Mouse (Mus musculus): ENCODE data around the gene Slc39a5.

Gene Slc39a5

DNA sequence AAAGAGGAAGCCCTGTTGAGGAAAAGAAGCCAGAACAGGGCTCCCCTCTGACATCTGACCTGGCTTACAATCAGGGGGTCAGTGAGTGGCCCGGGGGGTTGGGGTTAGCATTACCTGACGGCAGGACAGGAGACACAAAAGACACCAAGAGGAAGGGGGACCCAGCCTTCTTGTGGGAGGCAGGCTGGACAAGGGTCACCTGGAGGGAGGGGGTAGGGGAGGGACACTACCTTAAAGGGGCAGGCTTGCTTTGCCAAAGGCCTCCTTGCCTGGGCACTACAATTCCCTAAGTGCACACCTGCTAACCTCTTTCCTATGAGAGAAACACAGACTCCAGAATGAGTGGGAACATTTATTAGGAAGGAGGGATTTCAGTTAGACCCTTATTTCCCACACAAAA, at the start of gene Slc39a5:
TSS of gene Slc39a5 (minus strand) at position 174 of the 400 bp plus-strand sequence.
- DNase-seq: no peak

- DNase-seq: no peak
These were observed 44.4 kb upstream of the Slc39a5 start for GRCm38 (mm10) chr10:128445407-128445806.

DNA sequence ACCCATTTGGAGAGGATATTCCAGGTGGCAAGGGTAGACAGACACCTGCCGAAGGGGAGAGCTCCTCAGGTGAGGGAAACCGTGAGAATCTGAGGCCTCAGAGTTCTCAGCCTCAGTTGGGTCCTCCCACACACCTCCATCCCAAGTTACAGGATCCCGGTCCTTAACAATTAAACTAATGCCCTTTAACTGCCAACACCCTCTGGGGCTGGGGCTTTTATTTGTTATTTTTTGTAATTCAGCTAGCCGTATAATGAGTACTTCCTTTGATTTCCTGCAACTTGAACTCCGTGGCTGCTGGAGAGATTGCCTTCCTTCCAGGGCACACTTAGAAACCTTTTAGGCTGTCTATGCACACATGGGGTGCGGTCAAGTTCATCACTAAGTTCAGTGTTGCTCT, 43.3 kb upstream of the Slc39a5 start:
- DNase-seq: no peak

- no peak for DNase-seq
These were observed 41.7 kb upstream of the Slc39a5 start for GRCm38 (mm10) chr10:128442718-128443117.

DNA sequence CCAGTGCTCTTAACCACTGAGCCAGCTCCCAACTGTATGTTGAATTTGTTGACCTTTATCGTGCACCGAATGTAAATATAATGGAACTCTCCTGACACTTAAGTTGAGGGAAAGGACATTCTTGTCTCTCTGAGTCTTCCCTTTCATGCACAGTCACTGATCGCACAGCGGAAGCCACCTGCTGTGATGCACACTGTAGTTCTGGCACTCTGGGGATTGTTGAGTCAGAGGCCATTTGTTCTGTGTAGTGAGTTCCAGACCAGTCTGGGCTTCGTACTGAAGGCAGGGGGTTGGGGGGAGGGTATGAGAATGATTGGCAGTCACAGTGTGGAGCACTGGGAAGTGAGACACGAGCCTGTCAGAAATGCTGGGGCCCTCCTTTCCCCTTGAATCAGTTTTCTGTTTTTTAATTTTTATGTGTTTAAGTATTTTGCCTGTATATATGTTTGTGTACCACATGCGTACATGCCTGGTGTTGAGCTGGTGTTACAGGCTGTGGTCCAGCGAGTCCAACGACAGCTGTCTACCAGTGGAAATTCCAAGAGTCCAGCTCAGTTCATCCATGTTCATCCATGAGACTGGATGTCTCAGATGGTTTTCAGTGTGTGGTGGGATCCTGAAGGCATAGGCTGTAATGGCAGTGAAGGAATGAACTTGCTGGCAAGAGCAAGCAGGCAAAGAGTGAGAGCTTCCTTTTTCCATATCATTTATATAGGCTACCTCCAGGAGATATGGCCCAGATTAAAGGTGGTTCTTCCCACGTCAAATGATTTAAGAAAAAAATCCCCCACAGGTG, 40.5 kb upstream of the Slc39a5 start:
- no peak for DNase-seq

DNA sequence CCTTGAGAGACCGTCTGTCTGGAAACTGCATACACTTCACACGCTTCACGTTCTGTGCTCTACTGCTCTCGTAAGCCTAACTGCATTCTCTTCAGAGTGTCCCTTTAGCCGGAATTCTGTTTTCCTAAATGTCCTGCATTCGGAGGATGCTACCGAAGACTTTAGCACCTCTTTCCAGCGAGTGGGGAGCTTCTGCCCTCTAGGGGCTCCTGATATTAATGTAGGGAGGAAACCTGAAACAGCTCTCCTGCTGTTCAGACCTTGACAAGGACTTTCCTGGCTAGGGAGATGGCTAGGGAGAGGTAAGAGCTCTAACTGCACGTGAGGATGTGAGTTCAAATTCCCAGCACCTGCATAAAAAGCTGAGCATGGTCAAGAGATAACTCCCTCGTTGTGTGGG, 39.4 kb upstream of the Slc39a5 start:
- DNase-seq: no peak

DNA sequence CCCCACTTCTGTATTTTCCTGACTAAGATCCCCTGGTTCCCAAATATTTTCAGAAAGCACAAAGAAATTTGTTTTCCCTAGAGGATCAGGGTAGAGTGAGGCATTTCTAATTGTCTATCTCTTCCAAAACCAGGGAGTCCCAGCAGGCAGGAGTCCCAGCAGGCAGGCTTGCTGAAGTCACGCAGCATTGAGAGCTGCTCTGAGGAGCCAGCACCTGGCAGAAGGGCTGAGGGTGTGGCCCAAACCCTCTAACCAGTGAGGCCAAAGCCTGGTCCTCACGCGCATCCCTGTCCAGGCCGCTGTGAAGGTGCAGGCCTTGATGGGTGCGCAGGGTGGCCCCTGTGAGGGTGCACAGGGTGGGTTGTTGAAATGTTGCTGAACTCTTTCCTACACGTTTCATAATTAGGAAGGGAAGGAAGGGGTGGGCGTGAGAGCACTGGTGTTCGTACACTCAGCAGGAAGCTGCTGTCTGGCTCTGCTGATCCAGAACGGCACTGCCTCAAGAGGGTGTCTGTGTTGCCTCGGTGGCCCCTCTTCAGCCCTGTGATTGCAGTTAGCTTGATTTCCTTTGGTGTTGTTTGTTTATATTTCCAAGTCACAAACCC, 37.7 kb upstream of the Slc39a5 start:
- DNase-seq: peak; percentile 61 to 70

DNA sequence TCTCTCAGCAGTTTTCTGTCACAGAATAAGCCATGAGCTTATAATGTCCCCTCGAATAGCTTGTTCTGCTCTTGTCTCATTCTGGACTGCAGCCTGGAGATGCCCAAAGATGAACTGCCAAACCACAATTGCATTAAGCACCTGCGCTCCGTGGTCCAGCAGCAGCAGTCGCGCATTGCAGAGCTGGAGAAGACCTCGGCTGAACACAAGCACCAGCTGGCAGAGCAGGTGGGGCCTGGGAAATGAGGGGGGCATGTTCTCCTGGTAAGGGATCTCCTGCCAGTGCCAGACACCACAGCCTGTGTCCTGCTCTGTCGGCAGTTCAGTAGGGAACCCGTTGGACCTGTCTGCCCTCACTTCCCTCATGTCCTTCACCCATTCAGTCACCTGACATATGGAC, 35.3 kb upstream of the Slc39a5 start:
- DNase-seq: no peak

GRCm38 (mm10) chr10:128435873-128436272, 34.8 kb upstream of the Slc39a5 start:
- DNase-seq: no peak

- DNase-seq: peak; percentile 39 to 49
These were observed 34.3 kb upstream of the Slc39a5 start for GRCm38 (mm10) chr10:128435186-128435823.

- DNase-seq: peak; percentile 45 to 50
These were observed 33.7 kb upstream of the Slc39a5 start for GRCm38 (mm10) chr10:128434681-128435080.

GRCm38 (mm10) chr10:128433417-128433816, 32.4 kb upstream of the Slc39a5 start:
- no peak for DNase-seq

DNA sequence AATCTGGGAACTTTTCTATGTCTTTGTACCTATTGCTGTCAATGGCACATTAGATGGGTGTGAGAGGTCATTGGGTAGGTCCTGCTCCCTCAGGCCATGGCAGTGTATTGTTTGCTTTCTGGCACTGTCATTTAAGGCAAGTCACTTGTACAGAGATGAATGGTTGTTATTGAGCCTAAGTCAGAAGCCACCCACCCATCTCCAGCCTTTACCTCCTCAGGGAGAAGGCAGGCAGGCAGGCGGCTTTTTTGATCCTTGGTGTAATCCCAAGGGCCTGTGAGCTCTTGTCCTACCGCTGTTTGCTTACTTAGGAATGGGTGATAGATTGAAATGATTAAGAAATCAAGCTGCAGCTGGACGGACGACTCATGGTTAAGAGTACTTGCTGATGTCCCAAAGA, 28.4 kb upstream of the Slc39a5 start:
- no peak for DNase-seq

GRCm38 (mm10) chr10:128429052-128429451, 28.0 kb upstream of the Slc39a5 start:
- no peak for DNase-seq

DNA sequence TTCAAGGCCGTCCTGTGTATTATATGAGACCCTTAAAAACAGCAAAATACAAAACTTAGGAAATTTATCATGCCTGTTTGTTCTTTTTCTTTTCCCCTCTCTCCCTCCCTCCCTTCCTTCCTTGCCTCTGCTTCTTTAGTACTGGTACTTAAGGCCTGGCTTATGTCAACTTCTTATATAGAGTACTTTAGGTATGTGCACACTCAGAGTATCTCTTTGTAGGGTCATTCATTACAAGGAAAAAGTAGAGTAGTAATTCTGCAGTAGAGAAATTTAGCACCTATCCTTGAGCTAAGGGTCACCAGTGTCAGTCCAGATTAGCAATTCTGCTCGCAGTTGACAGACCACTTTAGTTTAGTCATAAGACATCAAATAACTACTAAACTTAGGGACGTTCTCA, 24.2 kb upstream of the Slc39a5 start:
- DNase-seq: no peak

DNA sequence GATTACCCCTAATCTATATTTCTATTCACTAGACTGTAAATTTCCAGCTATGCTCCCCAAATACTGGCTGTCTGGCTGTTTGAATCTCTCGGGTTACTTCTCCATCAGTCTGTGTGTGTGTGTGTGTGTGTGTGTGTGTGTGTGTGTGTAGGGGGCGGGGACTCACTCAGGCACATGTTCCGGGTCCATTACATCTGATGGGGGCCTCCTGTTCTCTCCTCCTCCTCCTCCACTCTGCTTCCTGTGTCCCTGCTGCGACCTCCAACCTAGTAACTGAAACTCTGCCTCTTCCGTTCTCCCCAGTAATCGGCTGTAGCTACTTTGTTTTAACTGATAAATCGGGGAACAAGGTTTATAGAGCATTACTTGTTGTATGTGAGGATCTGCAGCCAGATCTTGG, 23.6 kb upstream of the Slc39a5 start:
- peak; percentile 25 to 35 for DNase-seq

DNA sequence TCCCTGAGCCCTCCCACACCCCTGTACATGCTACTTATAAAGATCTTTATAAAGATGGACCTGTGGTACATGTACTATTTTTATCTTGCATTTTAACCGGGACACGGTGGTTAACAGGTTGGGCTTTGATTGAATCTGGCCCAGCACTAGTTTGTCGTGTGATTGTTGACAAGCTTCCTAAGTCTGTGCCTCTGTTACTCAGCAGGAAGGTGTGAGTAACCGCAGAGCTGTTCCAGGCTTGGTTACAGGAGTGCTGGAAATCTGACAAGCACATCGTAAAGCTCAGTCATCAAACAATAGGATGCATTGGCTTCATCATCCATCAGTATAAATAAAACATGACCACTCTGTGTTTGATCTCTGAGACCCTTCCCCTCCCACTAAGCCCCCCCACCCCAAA, 21.4 kb upstream of the Slc39a5 start:
- DNase-seq: no peak

DNA sequence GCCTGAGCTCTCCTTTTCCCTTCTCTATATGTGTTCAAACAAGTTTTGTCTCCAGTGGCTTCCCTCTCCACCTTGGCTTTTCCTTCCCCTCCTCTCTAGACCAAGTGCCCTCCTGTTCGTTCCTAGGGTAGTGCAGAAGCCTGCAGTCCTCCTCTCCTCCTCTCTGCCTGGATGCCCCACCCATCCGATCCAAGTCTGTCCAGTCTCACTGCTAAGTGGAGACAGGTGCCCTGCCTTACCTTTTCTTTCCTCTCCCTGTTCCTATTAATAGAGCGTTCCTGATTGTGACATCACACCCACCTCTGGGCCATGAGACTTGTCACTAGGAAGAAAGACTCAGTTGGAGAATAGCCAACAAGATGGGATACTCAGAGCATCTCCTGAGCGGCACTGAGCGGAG, 13.8 kb upstream of the Slc39a5 start:
- no peak for DNase-seq

GRCm38 (mm10) chr10:128413076-128413475, 12.0 kb upstream of the Slc39a5 start:
- no peak for DNase-seq

- no peak for DNase-seq
These were observed 11.5 kb upstream of the Slc39a5 start for GRCm38 (mm10) chr10:128412558-128412957.

DNA sequence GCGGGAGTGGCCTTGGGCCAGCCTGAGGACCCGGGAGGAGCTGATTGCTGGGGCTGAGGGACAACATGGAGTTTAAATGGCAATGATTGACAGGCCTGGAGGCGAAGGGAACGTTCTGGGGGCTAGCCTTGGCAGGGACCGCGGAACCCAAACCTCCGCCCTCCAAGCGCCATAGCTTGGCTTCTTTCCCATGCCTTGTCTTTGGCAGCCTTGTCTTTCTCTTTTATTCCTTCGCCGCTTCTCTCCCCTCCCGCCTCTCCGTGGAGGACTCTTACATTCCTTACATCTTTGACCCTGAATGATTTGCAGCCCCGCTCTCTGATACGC, 11.0 kb upstream of the Slc39a5 start:
- DNase-seq: peak in 1 of 2 experiments; percentile 16

GRCm38 (mm10) chr10:128411211-128412054, 10.4 kb upstream of the Slc39a5 start, which contains the start of the genes Nabp2 and Rnf41:
TSS of gene Nabp2 (minus strand) at chr10:128411492.
TSS of gene Rnf41 (plus strand) at chr10:128411657.
- peak; percentile 96 for DNase-seq

GRCm38 (mm10) chr10:128410560-128410845, 9.5 kb upstream of the Slc39a5 start:
- no peak for DNase-seq

All from spleen, adult 18-20 months (tissue).